Mouse (Mus musculus): ENCODE data around the gene Hspa12a.
A peak's percentile ranks its signal among the peaks of the same experiment; 100 is the strongest.
"Not testable (repeated sequence)": the region's sequence is repeated elsewhere in the genome, so short reads cannot be mapped to it uniquely, and the experiment has no call there.

Gene Hspa12a

GRCm38 (mm10) chr19:58908018-58908417 lies 35.4 kb downstream of the Hspa12a start:
- DNase-seq (ENCODE audit: low spot score): no peak

GRCm38 (mm10) chr19:58906685-58907084 lies 36.8 kb downstream of the Hspa12a start:
- DNase-seq (ENCODE audit: low spot score): no peak

GRCm38 (mm10) chr19:58903899-58904327 lies 39.5 kb downstream of the Hspa12a start:
- DNase-seq (ENCODE audit: low spot score): peak; percentile 47

GRCm38 (mm10) chr19:58903079-58903898 lies 40.2 kb downstream of the Hspa12a start:
- no peak for DNase-seq (ENCODE audit: low spot score)

GRCm38 (mm10) chr19:58900471-58900870 lies 43.0 kb downstream of the Hspa12a start:
- DNase-seq (ENCODE audit: low spot score): not testable (repeated sequence)

GRCm38 (mm10) chr19:58896216-58896615 lies 47.2 kb downstream of the Hspa12a start:
- no peak for DNase-seq (ENCODE audit: low spot score)

GRCm38 (mm10) chr19:58889306-58890038 lies 54.0 kb downstream of the Hspa12a start:
- no peak for DNase-seq (ENCODE audit: low spot score)

- no peak for DNase-seq (ENCODE audit: low spot score)
These were observed 57.0 kb downstream of the Hspa12a start for GRCm38 (mm10) chr19:58886467-58886866.

GRCm38 (mm10) chr19:58883451-58883850 lies 60.0 kb downstream of the Hspa12a start:
- no peak for DNase-seq (ENCODE audit: low spot score)

- DNase-seq (ENCODE audit: low spot score): no peak
These were observed 61.1 kb downstream of the Hspa12a start for GRCm38 (mm10) chr19:58882336-58882735.

- no peak for DNase-seq (ENCODE audit: low spot score)
These were observed 64.0 kb downstream of the Hspa12a start for GRCm38 (mm10) chr19:58879330-58879957.

GRCm38 (mm10) chr19:58878560-58878959 lies 64.9 kb downstream of the Hspa12a start:
- no peak for DNase-seq (ENCODE audit: low spot score)

GRCm38 (mm10) chr19:58873536-58873935 lies 69.9 kb downstream of the Hspa12a start:
- DNase-seq (ENCODE audit: low spot score): no peak

- no peak for DNase-seq (ENCODE audit: low spot score)
These were observed 70.8 kb downstream of the Hspa12a start for GRCm38 (mm10) chr19:58872381-58873259.

GRCm38 (mm10) chr19:58871878-58872277 lies 71.6 kb downstream of the Hspa12a start:
- no peak for DNase-seq (ENCODE audit: low spot score)

GRCm38 (mm10) chr19:58866651-58867050 lies 76.8 kb downstream of the Hspa12a start:
- no peak for DNase-seq (ENCODE audit: low spot score)

- DNase-seq (ENCODE audit: low spot score): peak; percentile 23
These were observed 78.2 kb downstream of the Hspa12a start for GRCm38 (mm10) chr19:58865224-58865623.

GRCm38 (mm10) chr19:58864006-58864573 lies 79.4 kb downstream of the Hspa12a start:
- no peak for DNase-seq (ENCODE audit: low spot score)

- no peak for DNase-seq (ENCODE audit: low spot score)
These were observed 82.2 kb downstream of the Hspa12a start for GRCm38 (mm10) chr19:58861174-58861760.

GRCm38 (mm10) chr19:58860255-58861173 lies 82.9 kb downstream of the Hspa12a start:
- DNase-seq (ENCODE audit: low spot score): peak; percentile 1

All from T-cell, adult 2 months (primary cell).